Mouse (Mus musculus): Measurements from ENCODE around the gene Cbr3. TPM values are rescaled to one million over a fixed set of nuclear protein-coding genes. Genes with fewer than 3 reads are reported as not detected.

Gene Cbr3
- polyA plus RNA-seq, 1 experiment, result 7.2 TPM

GRCm38 (mm10) chr16:93721771-93722170 is 38.8 kb downstream of the Cbr3 start:
- TF ChIP-seq POLR2A (IDR thresholded peaks at IDR 0.05; ENCODE audit: low read depth, low read length) (no peak), CTCF (IDR thresholded peaks at IDR 0.05; ENCODE audit: extremely low read depth, insufficient read depth, insufficient read length, insufficient replicate concordance) (no peak)
- Histone ChIP-seq H3K4me1 (ENCODE audit: control insufficient read depth, insufficient read depth, insufficient read length) (no peaks in the 10 kb centered on the region), H3K4me3 (ENCODE audit: extremely low read depth, insufficient read depth, insufficient read length) (no peak overlapping the region), H3K27ac (ENCODE audit: insufficient read depth, low read length) (no peak overlapping the region), H3K36me3 (ENCODE audit: control insufficient read depth, insufficient read depth, low read length) (peaks cover 7% of the 10 kb centered on the region), H3K27me3 (ENCODE audit: control insufficient read depth, insufficient read depth, low read length) (no peaks in the 10 kb centered on the region)
- DNase-seq (ENCODE audit: low read depth in 1 of 2, low spot score in 2 of 2), result no peak
- WGBS, result 51% methylated on average over 5 of the region's 5 CpGs

DNA sequence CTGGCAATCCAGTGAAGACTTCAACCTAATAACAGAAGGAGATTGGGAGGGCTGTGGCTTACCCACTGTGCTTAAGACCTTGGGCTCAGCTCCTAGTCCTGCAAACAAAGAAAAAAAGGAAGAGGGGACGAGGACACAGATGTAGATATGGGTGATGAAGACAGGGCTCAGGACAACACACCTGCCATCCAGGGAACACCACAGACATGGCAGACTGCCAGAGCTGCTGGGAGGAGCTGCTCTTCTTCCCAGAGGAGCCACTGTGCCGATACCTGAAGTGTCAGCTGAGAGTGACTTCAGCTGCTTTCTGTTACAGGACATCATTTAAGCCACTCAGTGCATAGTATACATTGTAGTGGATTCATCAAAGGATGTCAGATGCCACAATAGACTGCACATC is 39.5 kb downstream of the Cbr3 start:
- Histone ChIP-seq H3K36me3 (ENCODE audit: control insufficient read depth, insufficient read depth, low read length) (peaks cover 7% of the 10 kb centered on the region; the same call in 1 of the 2 replicates), H3K4me3 (ENCODE audit: extremely low read depth, insufficient read depth, insufficient read length) (no peak overlapping the region), H3K27me3 (ENCODE audit: control insufficient read depth, insufficient read depth, low read length) (no peaks in the 10 kb centered on the region), H3K4me1 (ENCODE audit: control insufficient read depth, insufficient read depth, insufficient read length) (no peaks in the 10 kb centered on the region), H3K27ac (ENCODE audit: insufficient read depth, low read length) (no peak overlapping the region)
- WGBS, result 90% methylated on average over 2 of the region's 2 CpGs
- DNase-seq (ENCODE audit: low read depth in 1 of 2, low spot score in 2 of 2), result no peak
- TF ChIP-seq CTCF (IDR thresholded peaks at IDR 0.05; ENCODE audit: extremely low read depth, insufficient read depth, insufficient read length, insufficient replicate concordance), result no peak

DNA sequence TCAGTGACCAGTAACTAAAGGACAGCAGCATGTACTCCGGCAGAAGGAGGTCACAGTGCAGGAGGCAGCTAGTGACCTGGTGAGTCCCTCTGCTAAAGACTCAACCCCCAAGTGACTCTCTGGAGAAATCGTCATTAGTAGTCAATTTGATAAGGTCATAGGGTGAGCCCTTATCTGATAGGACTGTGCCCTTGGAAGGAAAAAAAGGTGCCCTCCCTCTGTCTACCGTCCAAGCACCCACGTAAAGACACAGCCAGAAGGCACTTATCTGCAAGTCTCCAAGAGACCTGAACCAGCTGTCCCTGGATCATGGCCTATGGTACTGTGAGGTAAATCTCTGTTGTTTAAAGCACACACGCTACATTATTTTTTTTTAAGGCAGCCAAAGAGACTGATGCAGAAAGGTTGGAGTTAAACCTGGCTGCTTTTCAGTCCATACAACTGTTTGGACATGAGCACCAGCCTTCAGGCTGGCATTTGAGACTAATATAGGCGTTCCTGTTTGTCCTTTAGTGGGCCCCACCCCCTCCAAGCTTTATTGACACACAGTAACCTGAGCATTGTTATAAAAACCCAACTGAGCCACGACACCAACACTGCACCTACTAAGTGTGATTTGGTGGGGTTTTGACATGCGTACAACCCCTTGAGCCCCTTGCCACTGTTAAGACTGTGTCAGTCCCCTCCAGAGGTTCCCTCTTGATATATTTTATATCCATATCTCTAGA is 42.6 kb downstream of the Cbr3 start:
- TF ChIP-seq POLR2A (IDR thresholded peaks at IDR 0.05; ENCODE audit: low read depth, low read length), result no peak
- no peak for TF ChIP-seq CTCF (IDR thresholded peaks at IDR 0.05; ENCODE audit: extremely low read depth, insufficient read depth, insufficient read length, insufficient replicate concordance)
- peaks cover 9% of the 10 kb centered on the region for H3K36me3 ChIP-seq (ENCODE audit: control insufficient read depth, insufficient read depth, low read length)
- no peaks in the 10 kb centered on the region for H3K4me1 ChIP-seq (ENCODE audit: control insufficient read depth, insufficient read depth, insufficient read length)
- H3K4me3 ChIP-seq (ENCODE audit: extremely low read depth, insufficient read depth, insufficient read length), result no peak overlapping the region
- no peaks in the 10 kb centered on the region for H3K27me3 ChIP-seq (ENCODE audit: control insufficient read depth, insufficient read depth, low read length)
- no peak for DNase-seq (ENCODE audit: low read depth in 1 of 2, low spot score in 2 of 2)
- no peak overlapping the region for H3K27ac ChIP-seq (ENCODE audit: insufficient read depth, low read length)
- 89% methylated on average over 8 of the region's 8 CpGs for WGBS

- Histone ChIP-seq H3K27ac (ENCODE audit: insufficient read depth, low read length) (no peak overlapping the region), H3K4me3 (ENCODE audit: extremely low read depth, insufficient read depth, insufficient read length) (no peak overlapping the region), H3K27me3 (ENCODE audit: control insufficient read depth, insufficient read depth, low read length) (no peaks in the 10 kb centered on the region), H3K4me1 (ENCODE audit: control insufficient read depth, insufficient read depth, insufficient read length) (no peaks in the 10 kb centered on the region), H3K36me3 (ENCODE audit: control insufficient read depth, insufficient read depth, low read length) (peaks cover 9% of the 10 kb centered on the region)
- 98% methylated on average over 4 of the region's 4 CpGs for WGBS
- DNase-seq (ENCODE audit: low read depth in 1 of 2, low spot score in 2 of 2), result no peak
- TF ChIP-seq POLR2A (IDR thresholded peaks at IDR 0.05; ENCODE audit: low read depth, low read length), result no peak
- TF ChIP-seq CTCF (IDR thresholded peaks at IDR 0.05; ENCODE audit: extremely low read depth, insufficient read depth, insufficient read length, insufficient replicate concordance), result no peak
Observed at GRCm38 (mm10) chr16:93726186-93726585, 43.2 kb downstream of the Cbr3 start.

DNA sequence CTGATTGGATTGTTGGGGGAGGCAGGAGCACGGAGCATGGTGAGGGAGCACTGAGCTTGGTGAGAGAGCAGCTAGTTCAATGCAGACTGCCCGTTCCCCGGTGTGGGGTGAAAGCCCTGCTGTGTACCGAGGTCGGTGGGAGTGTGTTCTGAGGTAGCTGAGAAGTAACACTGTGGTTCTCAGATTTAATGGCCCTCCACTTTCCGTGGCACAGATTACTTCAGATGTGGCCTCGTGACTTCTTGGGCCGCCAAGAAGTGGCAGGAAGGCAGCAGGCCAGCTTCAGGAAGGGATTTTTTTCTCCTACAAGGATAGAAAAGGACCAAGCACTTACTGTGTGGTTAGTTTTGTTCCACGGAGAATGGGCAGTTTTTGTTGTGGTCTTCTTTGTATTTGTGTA is 45.7 kb downstream of the Cbr3 start:
- H3K27ac ChIP-seq (ENCODE audit: insufficient read depth, low read length), result no peak overlapping the region
- H3K36me3 ChIP-seq (ENCODE audit: control insufficient read depth, insufficient read depth, low read length), result peaks cover 9% of the 10 kb centered on the region
- no peaks in the 10 kb centered on the region for H3K27me3 ChIP-seq (ENCODE audit: control insufficient read depth, insufficient read depth, low read length)
- H3K4me1 ChIP-seq (ENCODE audit: control insufficient read depth, insufficient read depth, insufficient read length), result no peaks in the 10 kb centered on the region
- no peak overlapping the region for H3K4me3 ChIP-seq (ENCODE audit: extremely low read depth, insufficient read depth, insufficient read length)
- TF ChIP-seq POLR2A (IDR thresholded peaks at IDR 0.05; ENCODE audit: low read depth, low read length) (no peak), CTCF (IDR thresholded peaks at IDR 0.05; ENCODE audit: extremely low read depth, insufficient read depth, insufficient read length, insufficient replicate concordance) (no peak)
- no peak for DNase-seq (ENCODE audit: low read depth in 1 of 2, low spot score in 2 of 2)
- 76% methylated on average over 9 of the region's 9 CpGs for WGBS

GRCm38 (mm10) chr16:93729801-93730721 is 47.0 kb downstream of the Cbr3 start:
- peaks cover 12% of the 10 kb centered on the region for H3K36me3 ChIP-seq (ENCODE audit: control insufficient read depth, insufficient read depth, low read length)
- no peak overlapping the region for H3K27ac ChIP-seq (ENCODE audit: insufficient read depth, low read length)
- no peak for DNase-seq (ENCODE audit: low read depth in 1 of 2, low spot score in 2 of 2)
- TF ChIP-seq POLR2A (IDR thresholded peaks at IDR 0.05; ENCODE audit: low read depth, low read length), result no peak
- no peak for TF ChIP-seq CTCF (IDR thresholded peaks at IDR 0.05; ENCODE audit: extremely low read depth, insufficient read depth, insufficient read length, insufficient replicate concordance)
- H3K4me1 ChIP-seq (ENCODE audit: control insufficient read depth, insufficient read depth, insufficient read length), result no peaks in the 10 kb centered on the region
- no peaks in the 10 kb centered on the region for H3K27me3 ChIP-seq (ENCODE audit: control insufficient read depth, insufficient read depth, low read length)
- 92% methylated on average over 23 of the region's 23 CpGs for WGBS
- H3K4me3 ChIP-seq (ENCODE audit: extremely low read depth, insufficient read depth, insufficient read length), result no peak overlapping the region

All from spleen, adult 2 months (tissue).